Mouse (Mus musculus) G1E (cell line): Measurements from ENCODE around the gene Hax1.

ENCODE experiments used
- CTCF ChIP-seq: IDR thresholded peaks from 2 replicates; pipeline ENCODE4 v1.5.1; 2012; ENCODE audit warnings: low read depth, low read length, inconsistent platforms, mixed read lengths
- GATA1 ChIP-seq: IDR thresholded peaks from 2 replicates; pipeline ENCODE4 v1.6.1; 2012; ENCODE audit warnings: borderline replicate concordance, low read length, inconsistent platforms, mixed read lengths
- POLR2AphosphoS5 ChIP-seq: IDR thresholded peaks from 2 replicates; pipeline ENCODE4 v1.6.1; 2012; ENCODE audit warnings: low read depth, low read length, inconsistent platforms; ENCODE audit not compliant: insufficient replicate concordance

GRCm38 (mm10) chr3:89999830-90000229, 1.2 kb upstream of the Hax1 start:
- TF ChIP-seq CTCF: no peak
- no peak for TF ChIP-seq GATA1
- TF ChIP-seq POLR2AphosphoS5: no peak
